Mouse (Mus musculus) frontal cortex, postnatal 10 days (tissue): ENCODE data around the gene Fmo2.

Experiments
- DNase-seq, 2 experiments: peaks; one replicate each; pipeline ENCODE4 v3.0.0; 2022; ENCODE audit warnings: low spot score in 2 of 2, mixed read lengths in 1 of 2

Gene Fmo2

DNA sequence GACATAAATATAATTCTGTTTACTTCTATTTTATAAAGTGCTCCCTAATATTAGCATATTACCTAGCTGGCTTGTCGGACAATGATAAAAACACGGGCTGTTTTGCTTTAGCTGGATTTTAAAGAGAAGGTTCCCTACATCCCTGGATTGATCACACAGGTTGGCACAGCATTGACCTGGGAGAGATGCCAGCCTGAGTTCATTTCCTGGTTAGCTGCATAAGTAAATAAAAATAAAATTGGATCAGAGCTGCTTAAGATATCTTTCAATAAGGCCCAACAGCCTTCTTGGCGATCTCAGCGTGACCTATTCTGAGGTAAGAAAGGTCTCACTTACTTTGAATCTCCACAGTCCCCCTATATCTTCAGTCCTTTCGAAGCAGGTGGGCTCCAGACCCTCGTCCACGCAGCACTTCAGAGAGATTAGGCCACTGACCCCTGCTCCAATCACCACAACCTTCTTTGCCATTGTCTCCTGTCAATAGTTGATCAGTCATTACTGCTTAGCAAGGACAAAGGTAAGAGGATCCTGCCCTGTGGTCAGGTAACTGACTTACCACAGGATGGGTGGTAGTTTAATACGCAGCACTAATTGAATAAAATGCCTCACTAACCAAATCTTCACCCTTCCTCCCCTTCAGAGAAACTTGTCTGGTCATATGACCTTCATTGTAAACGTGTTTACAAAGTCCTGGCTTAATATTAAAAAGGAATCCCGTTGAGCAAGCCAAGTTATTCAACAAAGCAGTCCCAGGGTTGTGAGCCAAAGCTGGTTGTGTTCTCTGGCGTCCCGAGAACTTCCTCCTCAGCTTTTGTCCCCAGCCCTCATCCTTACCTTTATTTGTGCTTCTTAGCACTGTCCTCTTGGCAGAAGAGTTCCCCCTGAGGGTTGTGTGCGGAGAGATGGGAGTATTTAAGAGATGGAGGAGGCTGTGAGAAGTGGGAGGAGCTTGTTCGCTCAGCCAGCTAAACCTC, at the start of gene Fmo2:
Fmo2 (minus strand) TSS at position 889 of the 974 bp plus-strand sequence.
- no peak for DNase-seq

DNA sequence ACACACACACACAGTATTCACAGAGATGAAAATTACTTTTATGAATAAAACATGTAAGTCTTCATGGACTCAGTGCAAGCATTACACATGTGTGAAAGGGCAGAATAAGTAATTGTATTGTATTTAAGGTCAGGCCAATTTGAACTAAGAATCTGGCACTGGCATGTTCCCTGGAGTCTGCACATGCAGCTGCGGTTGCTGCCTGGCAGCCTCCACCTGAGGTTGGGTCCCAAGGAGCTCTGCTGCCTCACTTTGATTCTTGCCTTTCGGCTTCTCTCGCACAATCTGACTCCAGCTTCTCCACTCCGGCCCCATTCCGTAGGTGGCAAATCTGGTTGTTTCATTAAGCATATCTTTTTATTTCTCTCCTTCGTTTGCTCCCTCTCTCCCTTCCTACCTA, 49.4 kb upstream of the Fmo2 start:
- DNase-seq = no peak

DNA sequence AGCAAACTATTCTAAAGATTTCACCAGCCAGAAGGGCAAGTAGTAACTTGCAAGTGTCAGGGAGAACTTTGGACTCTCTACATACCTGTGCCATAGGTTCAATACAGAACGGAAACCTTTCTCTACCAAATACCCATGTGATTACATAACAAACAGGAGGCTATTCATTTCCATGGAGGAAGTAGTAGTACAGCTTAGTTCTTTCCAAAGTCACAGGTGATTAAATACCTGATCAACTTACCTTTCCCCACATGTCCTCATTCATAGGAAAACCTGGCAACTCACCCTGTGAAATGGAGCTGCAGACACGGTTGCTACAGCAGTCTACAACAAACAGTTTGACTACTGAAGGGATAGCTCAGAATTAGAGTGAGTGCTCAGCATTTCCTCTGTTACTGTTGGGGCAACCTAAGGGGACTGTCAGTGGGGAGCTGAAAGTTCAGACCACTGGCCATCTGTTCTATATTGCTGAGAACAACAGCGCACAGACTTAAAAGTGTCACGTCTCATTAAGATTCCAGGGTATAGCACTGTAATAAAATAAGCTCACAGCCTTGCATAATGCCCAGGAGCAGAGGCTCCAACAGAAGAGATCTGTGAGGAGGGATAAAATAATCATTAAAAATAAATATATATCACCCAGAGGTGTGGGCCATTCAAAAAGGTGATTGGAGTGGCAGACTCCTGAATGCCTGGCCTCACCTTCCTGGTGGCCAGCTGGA, 48.5 kb upstream of the Fmo2 start:
- no peak for DNase-seq

DNA sequence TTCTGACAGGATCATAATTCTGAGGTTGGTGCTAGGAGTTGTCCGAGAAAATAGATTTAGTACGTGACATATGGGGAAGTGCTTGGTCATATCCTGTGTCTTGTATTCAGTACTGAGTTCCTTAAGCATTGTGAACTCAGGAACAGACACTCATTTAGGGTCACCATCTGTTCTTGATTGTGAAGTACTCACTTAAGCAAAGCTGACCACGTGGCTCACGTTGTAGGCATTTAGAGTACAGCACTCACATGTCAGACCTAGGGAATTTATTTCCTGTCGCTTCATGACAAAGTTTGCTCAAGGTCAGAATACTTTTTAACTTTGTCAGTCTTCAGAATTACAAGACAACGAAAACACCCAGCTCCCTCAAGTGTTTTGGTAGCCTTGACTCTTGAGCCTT, 45.2 kb upstream of the Fmo2 start:
- no peak for DNase-seq

DNA sequence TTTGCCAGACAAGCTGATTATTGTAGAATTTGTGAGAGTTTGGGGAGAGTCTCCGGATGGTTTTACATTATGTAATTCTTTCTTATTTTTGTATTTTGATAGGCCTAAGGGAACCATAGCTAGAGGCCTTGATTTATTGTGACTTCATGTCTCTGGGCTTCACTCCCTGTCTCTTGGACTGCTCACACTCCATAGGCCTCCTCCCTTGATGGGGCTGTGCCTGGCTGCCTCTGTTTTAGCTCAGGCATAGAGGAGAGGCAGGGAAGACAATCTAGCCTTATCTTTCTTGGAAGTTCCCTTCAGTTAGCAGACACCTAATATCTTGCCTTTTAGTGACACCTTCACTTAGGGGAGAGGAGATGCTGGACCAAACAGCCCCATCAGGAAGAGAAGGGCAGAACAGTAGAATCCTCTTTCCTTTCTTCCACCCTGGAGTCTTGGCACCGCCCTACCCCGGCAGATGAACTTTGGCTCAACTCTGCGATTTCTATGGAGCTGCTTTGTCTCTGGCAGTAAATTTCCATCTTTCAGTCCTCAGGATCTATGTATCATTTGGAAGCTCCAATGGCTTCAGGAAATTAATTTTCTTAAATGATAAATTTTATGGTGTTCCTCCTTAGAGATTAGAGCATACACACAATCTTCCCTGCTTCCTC, 40.3 kb upstream of the Fmo2 start:
- DNase-seq = no peak

DNA sequence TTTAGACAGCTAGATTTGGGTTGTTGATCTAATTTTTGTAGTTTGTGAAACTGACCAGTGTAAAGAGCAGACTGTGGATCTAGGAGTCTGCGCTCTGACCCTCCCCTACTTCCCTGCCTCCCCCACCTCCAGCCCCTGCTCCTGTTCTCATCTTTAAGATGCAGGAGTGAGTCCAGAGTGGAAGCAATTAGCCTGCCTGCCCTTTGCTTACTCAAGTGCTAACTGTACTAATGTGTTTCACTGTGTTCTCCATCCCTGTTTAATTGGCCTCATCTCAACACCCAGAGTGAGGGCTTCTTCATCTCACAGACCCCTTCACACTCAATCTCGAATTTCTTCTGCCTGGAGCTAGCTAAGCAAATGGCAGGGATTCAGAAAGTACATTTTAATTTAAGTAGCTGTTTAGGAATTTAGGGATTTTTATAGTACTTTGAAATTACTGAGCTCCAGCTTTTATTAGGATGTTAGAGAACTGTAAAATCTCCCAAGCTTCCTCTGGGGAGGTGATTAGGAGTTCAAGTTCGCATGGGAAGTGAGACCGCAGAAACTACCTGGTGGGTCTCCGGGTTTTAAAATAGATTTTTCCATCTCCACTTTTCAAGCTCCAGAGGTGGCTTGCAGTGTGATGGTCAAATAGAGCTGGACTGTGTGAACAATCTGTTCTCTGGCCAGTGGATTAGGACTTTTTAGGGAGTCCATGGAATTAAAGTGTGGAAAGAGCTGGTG, 39.6 kb upstream of the Fmo2 start:
- no peak for DNase-seq

DNA sequence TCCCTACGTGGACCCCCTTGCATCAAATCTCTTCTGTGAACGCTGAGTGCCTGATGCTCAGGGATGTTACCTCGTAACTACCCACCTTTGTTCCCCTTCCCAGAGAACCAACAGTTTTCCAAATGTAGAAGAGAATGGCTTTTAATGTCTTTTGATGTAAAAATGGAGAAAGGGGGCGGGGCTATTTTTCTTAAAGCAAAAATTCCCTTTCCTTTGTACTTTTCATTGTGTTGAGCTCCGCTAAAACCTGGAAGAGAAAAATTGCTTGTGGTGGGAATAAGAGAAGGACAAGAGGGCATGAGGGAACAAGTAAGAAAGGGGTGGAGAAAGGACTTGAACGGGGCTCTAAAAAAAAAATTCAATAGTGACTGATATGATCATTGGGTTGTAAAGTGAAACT, 38.9 kb upstream of the Fmo2 start, which contains the start of gene Fmo6:
Fmo6 (minus strand) TSS at position 101 of the 400 bp plus-strand sequence.
- no peak for DNase-seq

DNA sequence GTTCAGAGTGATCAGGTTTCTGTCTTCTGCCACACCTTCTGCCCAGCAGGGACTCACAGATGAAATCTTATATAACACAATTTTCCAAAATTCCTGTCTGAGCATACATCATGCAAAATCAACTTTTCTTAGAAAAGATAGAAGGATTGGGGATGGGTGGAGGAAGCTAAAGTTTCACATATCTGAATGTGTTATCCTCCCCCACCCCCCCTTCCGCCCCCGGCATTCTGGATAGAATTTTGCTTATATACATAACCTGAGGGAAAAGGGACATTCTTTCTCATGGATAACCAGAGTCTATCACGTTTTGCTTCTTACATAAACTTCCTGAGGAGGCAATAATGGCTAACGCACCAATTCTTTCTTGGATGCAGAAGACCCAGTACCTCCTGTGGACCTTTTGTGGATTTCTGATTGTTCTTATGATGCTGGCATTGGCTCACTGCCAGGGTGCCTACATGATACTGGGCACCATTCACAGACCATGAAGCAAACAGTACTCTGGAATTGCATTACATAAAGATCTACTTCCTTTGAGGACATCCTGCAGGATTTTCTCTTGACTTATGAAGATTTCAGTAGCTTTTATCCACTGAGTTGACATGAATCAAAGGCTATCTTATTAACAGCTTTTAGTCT, 36.0 kb upstream of the Fmo2 start:
- DNase-seq = no peak

DNA sequence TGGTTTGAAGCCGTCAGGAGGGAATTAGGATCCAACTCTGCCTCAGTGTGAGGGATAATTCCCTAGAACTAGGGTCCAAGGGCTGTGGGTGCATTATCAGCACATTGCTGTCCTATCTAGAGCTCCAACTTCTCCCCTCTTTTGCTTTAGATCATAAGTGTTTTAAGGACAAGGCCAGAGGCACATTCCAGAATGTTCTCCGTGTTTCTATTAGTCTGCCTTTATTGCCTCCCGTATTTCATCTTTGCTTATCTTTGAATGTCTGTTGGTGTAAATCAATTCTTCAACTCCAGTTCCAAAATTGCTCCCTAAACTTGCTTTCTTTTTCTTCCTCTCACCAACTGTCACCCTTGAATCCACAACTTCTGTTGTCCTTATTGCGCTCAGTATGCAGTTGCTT, 33.9 kb upstream of the Fmo2 start:
- DNase-seq = no peak

DNA sequence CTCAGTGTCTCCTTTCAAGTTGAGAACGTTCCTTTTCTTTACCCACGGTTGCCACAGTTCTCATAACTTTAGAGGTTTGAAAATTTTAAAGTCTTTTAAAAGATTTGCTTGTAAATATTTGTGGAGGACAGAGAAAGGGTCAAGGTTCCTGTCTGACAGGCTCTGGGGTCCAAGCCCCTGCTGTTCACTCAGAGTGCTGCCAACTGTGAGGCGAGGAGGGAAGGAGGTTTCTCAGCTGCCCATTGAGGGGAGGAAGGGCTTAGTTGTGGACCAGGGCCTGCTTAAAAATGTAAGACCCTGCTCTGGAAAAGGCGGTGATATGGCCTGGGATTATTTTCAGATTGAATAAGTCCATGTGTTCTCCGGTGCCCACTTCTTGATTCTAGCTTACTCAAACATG, 33.4 kb upstream of the Fmo2 start:
- no peak for DNase-seq

DNA sequence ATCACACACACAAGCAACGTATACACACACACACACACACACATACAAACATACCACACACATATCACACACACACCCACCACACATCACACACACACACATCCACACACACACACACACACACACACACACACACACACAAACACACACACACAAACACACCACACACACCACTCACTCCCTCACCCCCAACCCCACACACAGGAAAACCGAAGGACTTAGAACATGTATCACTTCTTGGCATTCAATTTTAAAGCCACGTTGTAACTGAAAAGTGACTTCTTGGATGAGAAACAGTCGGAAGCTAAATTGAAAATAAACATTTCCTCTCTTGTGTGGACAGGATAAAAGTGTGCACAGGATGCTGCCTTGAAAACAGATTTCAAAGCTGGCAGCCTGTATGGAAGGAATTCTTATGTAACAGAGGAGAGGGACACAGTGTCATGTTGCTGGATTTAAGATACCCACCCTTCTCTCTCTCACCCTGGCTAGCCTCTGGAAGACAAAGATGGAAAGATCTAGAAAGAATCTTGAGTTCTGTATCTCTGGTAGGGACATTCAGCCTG, 32.9 kb upstream of the Fmo2 start:
- DNase-seq = no peak

DNA sequence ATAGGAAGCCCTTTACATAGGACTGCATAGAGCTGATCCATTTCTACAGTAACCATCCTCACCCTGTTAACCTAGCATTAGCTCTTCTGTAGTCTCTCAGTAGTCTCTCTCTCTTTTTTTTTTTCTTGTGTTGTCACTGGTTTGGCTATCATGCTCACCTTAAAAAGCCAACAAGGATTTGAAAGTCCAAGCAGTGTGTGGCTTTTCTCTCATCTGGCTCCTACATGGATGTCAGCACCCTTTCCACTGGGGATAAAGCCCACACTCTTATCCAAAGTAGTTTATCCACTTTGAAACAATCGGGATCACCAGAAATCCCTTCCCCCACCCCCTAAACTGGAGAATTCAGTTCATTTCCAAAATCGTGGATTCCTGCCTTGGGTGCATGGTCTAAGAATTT, 32.1 kb upstream of the Fmo2 start:
- no peak for DNase-seq

DNA sequence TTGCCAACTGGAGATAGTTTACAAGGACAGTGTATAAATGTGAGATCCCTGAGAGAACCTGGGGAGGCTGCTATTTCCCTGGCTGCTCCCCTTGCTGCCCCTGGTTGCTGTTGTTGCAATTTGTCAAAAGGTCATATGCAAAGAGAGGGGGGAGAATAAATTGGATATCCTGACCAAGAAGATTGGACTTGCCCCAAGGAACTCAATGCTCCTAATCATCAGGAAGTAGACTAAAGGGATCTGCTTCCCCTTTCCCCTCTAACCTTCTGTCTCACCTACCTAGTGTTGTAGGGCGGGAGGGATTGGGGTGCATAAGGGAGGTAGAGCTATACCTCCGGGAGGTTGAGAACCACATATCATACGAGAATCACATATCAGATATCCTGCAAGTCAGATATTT, 30.6 kb upstream of the Fmo2 start:
- DNase-seq = no peak

DNA sequence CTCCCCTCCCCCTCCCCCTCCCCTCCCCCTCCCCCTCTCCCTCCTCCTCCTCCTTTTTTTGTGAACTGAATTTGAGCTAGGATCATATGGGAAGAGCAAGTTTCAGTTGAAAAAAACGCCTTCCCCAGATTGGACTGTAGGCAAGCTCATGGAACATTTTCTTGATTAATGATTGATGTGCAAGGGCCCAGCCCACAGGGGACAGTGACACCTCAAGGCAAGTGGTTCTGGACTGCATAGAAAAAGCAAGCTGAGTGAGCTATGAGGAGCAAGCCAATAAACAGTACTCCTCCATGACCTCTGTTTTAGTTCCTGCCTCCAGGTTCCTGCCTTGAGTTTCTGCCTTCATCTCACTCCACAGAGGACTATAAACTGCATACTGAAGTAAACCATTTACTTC, 26.6 kb upstream of the Fmo2 start:
- no peak for DNase-seq

DNA sequence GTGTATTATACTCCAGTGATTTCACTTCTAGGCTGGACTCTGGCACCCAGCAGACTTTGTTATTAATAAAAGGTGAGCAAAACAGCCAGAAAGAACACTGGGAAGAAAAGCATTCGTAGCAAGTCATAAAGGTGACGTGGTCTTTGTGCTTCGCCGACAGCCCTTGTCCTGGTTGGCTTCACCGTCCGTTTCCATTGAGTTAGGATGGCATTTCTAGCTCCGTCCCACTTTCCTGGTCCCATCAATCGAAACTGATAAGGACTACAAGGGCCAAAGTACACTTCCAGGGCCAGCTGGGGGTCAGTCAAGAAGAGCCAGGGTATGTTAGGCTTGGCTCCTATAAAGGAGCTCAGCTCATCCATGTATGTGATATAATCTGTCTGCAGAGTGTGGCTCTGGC, 18.1 kb upstream of the Fmo2 start:
- no peak for DNase-seq

DNA sequence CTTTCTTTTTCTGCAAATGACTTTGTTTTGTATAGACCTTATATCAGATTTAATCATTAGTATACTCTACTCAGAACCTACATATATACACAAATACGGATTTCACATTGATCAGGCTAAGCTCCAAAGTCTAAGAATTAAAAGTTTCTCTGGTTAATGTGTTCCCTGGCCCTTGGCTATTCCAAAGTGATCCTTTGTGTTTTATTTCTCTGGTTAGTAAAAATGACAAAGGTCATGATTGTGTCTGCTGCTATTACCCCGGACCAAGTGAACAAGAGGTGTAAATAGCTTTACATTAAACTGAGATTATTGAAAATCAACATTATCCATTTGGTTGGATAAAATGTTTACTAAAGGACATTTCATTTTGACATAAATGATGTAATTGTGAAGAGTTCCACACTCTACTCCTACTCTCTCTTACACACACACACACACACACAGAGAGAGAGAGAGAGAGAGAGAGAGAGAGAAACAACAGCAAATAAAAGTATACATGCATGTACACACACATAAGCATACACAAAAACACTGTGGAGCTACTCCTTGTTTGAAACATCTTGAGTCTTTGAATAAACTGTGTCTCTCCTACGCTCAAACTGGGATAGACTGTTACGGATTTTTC, 16.5 kb upstream of the Fmo2 start:
- DNase-seq = no peak

DNA sequence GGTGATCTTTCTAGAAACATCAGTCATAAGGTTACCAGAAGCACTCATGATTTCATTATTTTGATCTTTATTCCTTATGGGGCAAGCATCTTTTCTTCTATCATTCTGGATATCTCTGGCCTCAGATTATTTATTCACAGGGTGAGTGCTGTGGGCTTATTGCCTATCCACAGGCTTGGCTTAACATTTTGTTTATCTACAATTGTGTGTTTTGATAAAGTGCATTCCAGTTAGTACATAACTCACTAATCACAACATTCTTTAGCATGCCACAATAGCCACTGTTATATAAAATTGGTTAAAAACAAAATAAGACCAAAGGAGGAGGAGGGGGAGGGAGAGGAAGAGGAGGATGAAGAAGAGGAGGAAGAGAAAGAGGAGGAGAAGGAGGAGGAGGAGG, 13.6 kb upstream of the Fmo2 start:
- no peak for DNase-seq

DNA sequence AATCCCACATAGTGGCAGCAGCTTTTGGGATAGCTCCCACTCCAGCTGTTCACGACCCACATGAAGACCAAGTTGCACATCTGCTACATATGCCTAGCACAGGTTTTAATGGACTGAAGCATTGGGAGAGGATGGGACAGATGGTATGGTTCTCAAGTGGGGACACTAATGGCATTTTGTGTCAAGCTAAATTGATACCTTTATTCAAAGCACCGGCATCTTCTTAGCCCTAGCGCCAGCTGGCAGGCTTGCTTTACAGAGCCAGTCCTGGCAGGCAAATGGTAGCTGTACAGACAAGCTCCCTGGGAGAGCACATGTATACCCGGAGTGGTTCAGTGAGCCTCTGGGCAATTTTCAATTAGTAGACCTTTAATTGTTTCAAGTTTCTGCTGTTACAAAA, 3.4 kb upstream of the Fmo2 start:
- DNase-seq = no peak

DNA sequence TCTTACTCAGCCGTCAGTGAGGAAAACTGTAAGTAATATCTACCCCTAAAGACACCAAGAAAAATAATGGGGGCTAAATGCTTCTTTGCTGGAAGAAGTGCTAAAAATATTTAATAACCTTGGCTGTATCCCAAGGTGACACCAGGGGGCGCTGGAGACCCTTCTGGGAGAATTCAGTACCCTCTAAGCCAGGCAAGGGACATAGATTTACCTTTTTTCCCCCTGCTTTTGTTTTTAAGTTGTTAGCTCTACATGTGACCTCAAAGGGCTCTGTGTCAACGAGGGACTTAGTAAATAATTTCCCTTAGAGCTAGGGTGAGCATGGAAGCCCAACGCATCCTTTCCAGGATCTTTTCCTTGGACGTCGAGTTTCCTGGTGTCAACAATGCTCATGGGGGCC, 2.6 kb downstream of the Fmo2 start:
- peak in 1 of 2 experiments; percentile 52 for DNase-seq

DNA sequence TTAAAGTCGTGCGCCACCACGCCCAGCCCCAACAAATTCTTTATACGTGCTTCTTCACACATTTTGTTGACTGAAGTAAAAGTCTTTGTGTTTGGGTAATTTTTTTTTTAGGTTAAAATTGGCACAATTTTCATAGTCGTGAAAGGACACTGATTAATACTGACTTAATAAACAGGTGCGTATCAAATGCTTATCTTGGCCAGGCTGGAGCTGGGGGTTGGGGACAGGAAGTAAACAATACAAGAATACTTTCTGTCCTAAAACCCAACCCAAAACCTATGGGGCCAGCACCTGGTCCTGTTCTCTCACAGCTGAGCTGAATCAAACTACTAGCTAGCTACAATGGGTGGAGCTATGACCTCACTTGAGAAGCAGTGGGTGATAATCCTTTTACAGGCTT, 5.5 kb downstream of the Fmo2 start:
- DNase-seq = no peak
